Mouse (Mus musculus) frontal cortex, postnatal 10 days (tissue): ENCODE results near the gene Sec22c.

Experiments used
- DNase-seq, 2 experiments: peaks; one replicate each; pipeline ENCODE4 v3.0.0; 2022; ENCODE audit warnings: low spot score in 2 of 2, mixed read lengths in 1 of 2

Gene Sec22c

GRCm38 (mm10) chr9:121704646-121705625 lies at the start of gene Sec22c:
Gene Sec22c, minus strand, starts transcription at chr9:121705490.
- DNase-seq: peak; percentile 82 to 87

- DNase-seq: no peak
These were observed 49.3 kb upstream of the Sec22c start for GRCm38 (mm10) chr9:121754624-121755023.

- DNase-seq: no peak
These were observed 47.5 kb upstream of the Sec22c start for GRCm38 (mm10) chr9:121752774-121753173.

GRCm38 (mm10) chr9:121744051-121744450 lies 38.8 kb upstream of the Sec22c start:
- no peak for DNase-seq

- DNase-seq: no peak
These were observed 35.9 kb upstream of the Sec22c start for GRCm38 (mm10) chr9:121741168-121741567.

- no peak for DNase-seq
These were observed 35.2 kb upstream of the Sec22c start for GRCm38 (mm10) chr9:121740490-121740889.

GRCm38 (mm10) chr9:121719347-121720331 lies 14.3 kb upstream of the Sec22c start:
- DNase-seq: no peak

GRCm38 (mm10) chr9:121718792-121719318 lies 13.6 kb upstream of the Sec22c start, which contains the start of gene Nktr:
Gene Nktr, plus strand, starts transcription at chr9:121719169.
- DNase-seq: peak; percentile 97 to 98

GRCm38 (mm10) chr9:121718070-121718705 lies 12.9 kb upstream of the Sec22c start:
- no peak for DNase-seq

- DNase-seq: no peak
These were observed 11.8 kb upstream of the Sec22c start for GRCm38 (mm10) chr9:121717048-121717447.

- no peak for DNase-seq
These were observed 5.3 kb upstream of the Sec22c start for GRCm38 (mm10) chr9:121710584-121710975.

GRCm38 (mm10) chr9:121709898-121710583 lies 4.8 kb upstream of the Sec22c start, which contains the start of gene Ss18l2:
Gene Ss18l2, plus strand, starts transcription at chr9:121710329.
- DNase-seq: peak; percentile 97

GRCm38 (mm10) chr9:121708506-121709486 lies 3.5 kb upstream of the Sec22c start:
- DNase-seq: no peak

GRCm38 (mm10) chr9:121707801-121708200 lies 2.5 kb upstream of the Sec22c start:
- no peak for DNase-seq

GRCm38 (mm10) chr9:121706029-121706675 lies 862 bp upstream of the Sec22c start:
- no peak for DNase-seq

- no peak for DNase-seq
These were observed 1.0 kb downstream of the Sec22c start for GRCm38 (mm10) chr9:121704261-121704645.

GRCm38 (mm10) chr9:121697150-121698049 lies 7.9 kb downstream of the Sec22c start:
- peak in 1 of 2 experiments; percentile 46 for DNase-seq

GRCm38 (mm10) chr9:121696626-121697025 lies 8.7 kb downstream of the Sec22c start:
- DNase-seq: no peak
